Mouse (Mus musculus) ES-CJ7 (cell line): ENCODE measurements around the gene Polr3gl.
A peak's percentile ranks its signal among the peaks of the same experiment; 100 is the strongest.

Source experiments
- DNase-seq: peaks from one replicate; pipeline ENCODE4 v3.0.0; 2011; ENCODE audit warnings: low read depth, low spot score

The Polr3gl gene

GRCm38 (mm10) chr3:96557694-96558093 lies 36.3 kb downstream of the Polr3gl start, which contains the start of gene Txnip:
Txnip (plus strand) TSS chr3:96557957.
- DNase-seq = peak; percentile 99

GRCm38 (mm10) chr3:96556651-96557635 lies 37.0 kb downstream of the Polr3gl start:
- DNase-seq = no peak

GRCm38 (mm10) chr3:96555999-96556614 lies 37.9 kb downstream of the Polr3gl start:
- no peak for DNase-seq

- no peak for DNase-seq
These were observed 38.9 kb downstream of the Polr3gl start for GRCm38 (mm10) chr3:96555041-96555596.

GRCm38 (mm10) chr3:96554251-96554650 lies 39.7 kb downstream of the Polr3gl start:
- no peak for DNase-seq

GRCm38 (mm10) chr3:96553601-96554000 lies 40.4 kb downstream of the Polr3gl start:
- DNase-seq = no peak

GRCm38 (mm10) chr3:96551890-96552289 lies 42.1 kb downstream of the Polr3gl start:
- no peak for DNase-seq

GRCm38 (mm10) chr3:96551203-96551602 lies 42.8 kb downstream of the Polr3gl start:
- peak; percentile 78 for DNase-seq

GRCm38 (mm10) chr3:96549346-96549745 lies 44.6 kb downstream of the Polr3gl start:
- no peak for DNase-seq

GRCm38 (mm10) chr3:96548824-96549223 lies 45.2 kb downstream of the Polr3gl start:
- no peak for DNase-seq

GRCm38 (mm10) chr3:96547389-96547960 lies 46.5 kb downstream of the Polr3gl start:
- DNase-seq = peak; percentile 73

GRCm38 (mm10) chr3:96546880-96547279 lies 47.1 kb downstream of the Polr3gl start:
- DNase-seq = no peak

- no peak for DNase-seq
These were observed 48.4 kb downstream of the Polr3gl start for GRCm38 (mm10) chr3:96545565-96545964.

- no peak for DNase-seq
These were observed 50.6 kb downstream of the Polr3gl start for GRCm38 (mm10) chr3:96543345-96543744.

- no peak for DNase-seq
These were observed 51.4 kb downstream of the Polr3gl start for GRCm38 (mm10) chr3:96542554-96542953.

- peak; percentile 75 for DNase-seq
These were observed 52.5 kb downstream of the Polr3gl start for GRCm38 (mm10) chr3:96541328-96542078.

GRCm38 (mm10) chr3:96540740-96541139 lies 53.2 kb downstream of the Polr3gl start:
- DNase-seq = no peak

- DNase-seq = no peak
These were observed 54.7 kb downstream of the Polr3gl start for GRCm38 (mm10) chr3:96539316-96539715.

- DNase-seq = no peak
These were observed 59.7 kb downstream of the Polr3gl start for GRCm38 (mm10) chr3:96534300-96534699.

- no peak for DNase-seq
These were observed 61.9 kb downstream of the Polr3gl start for GRCm38 (mm10) chr3:96532050-96532449.

- DNase-seq = no peak
These were observed 65.5 kb downstream of the Polr3gl start for GRCm38 (mm10) chr3:96528506-96528905.
